Mouse (Mus musculus) heart, adult 2 months (tissue): ENCODE measurements at regions not wholly inside any gene's neighbourhood (a gene's known extent, or its start where the extent isn't known, plus 50 kb on each side); places are given as distances from the start of the nearest gene placed in this dataset.

Experiments
- DNase-seq, 2 experiments: peaks; one replicate each; pipeline ENCODE4 v3.0.0; 2021
- H3K27ac ChIP-seq: fragments of 200-600 bp; 2 replicates; pipeline ENCODE4 v1.8.1; 2022
- H3K27me3 ChIP-seq: fragments of 200-500 bp; 2 replicates; pipeline ENCODE4 v1.6.1; 2012; ENCODE audit warnings: mild to moderate bottlenecking, low read length, inconsistent platforms, mixed read lengths; ENCODE audit not compliant: control insufficient read depth, insufficient read depth
- H3K36me3 ChIP-seq: fragments of 200-500 bp; 2 replicates; pipeline ENCODE4 v1.6.1; 2012; ENCODE audit warnings: low read length, inconsistent platforms; ENCODE audit not compliant: control insufficient read depth, insufficient read depth
- H3K4me1 ChIP-seq: fragments of 200-500 bp; 2 replicates; pipeline ENCODE4 v1.6.1; 2011; ENCODE audit warnings: low read length; ENCODE audit not compliant: control insufficient read depth, insufficient read depth
- H3K4me3 ChIP-seq: fragments of 200-600 bp; 2 replicates; pipeline ENCODE4 v1.8.1; 2022
- H3K79me2 ChIP-seq: fragments of 200-500 bp; replicated peaks from 2 replicates; pipeline ENCODE4 v1.6.1; 2012; ENCODE audit warnings: mild to moderate bottlenecking, inconsistent platforms, low read length, moderate library complexity, mixed read lengths; ENCODE audit not compliant: control insufficient read depth, insufficient read depth
- H3K9ac ChIP-seq: fragments of 200-500 bp; 2 replicates; pipeline ENCODE4 v1.6.1; 2012; ENCODE audit warnings: low read depth, mild to moderate bottlenecking, control low read depth, inconsistent platforms, low read length, mixed read lengths
- CTCF ChIP-seq: fragments of 200-600 bp; IDR thresholded peaks from 2 replicates; pipeline ENCODE4 v1.8.1; 2022; ENCODE audit warnings: antibody characterized with exemption, mild to moderate bottlenecking, moderate library complexity
- EP300 ChIP-seq: fragments of 200-500 bp; IDR thresholded peaks from 2 replicates; pipeline ENCODE4 v1.6.1; 2011; ENCODE audit warnings: low read depth, low read length, control low read depth; ENCODE audit not compliant: insufficient read depth
- POLR2A ChIP-seq: fragments of 200-500 bp; IDR thresholded peaks from 2 replicates; pipeline ENCODE4 v1.6.1; 2011; ENCODE audit warnings: mild to moderate bottlenecking, low read depth, low read length, control low read depth; ENCODE audit not compliant: insufficient read depth
- WGBS: fragments of 180-500 bp; shearing (Covaris S2); methylation state at CpG from one replicate; pipeline ENCODE4 v1.1.7; 2018; 5-methylcytosine and 5-hydroxymethylcytosine counted together
- intact Hi-C: fragments of 180-260 bp; cut with DNase I; formaldehyde crosslinking; loops from one replicate; pipeline ENCODE4 v1.15.1; 2025

DNA sequence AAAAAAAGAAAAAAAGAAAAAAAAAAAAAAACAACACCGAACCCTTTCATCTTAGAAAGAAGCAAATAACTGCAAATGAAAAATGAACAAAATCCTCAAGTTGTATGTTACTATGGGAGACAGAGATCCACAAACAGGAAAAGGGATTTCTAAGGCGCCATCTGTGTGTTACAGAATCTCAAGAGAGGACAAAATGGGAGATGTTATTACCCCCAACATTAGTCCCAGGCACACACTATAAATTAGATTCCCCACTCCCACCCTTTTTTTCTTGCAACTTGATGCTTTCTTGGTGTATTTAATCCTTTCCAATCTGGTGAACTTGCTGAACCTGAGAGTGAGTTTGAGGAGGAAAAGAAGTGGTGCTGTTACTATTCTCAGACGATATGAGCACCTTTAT lies 149.4 kb upstream of the Arid2 start:
- no peak overlapping the region for H3K27ac ChIP-seq
- H3K27me3 ChIP-seq, result no peaks in the 10 kb centered on the region
- intact Hi-C loops, result no loop called here
- no peak overlapping the region for H3K4me3 ChIP-seq
- H3K79me2 ChIP-seq, result no peaks in the 10 kb centered on the region
- no peak for TF ChIP-seq CTCF
- no peak for TF ChIP-seq EP300
- no peak for TF ChIP-seq POLR2A
- H3K36me3 ChIP-seq, result no peaks in the 10 kb centered on the region
- no peak overlapping the region for H3K9ac ChIP-seq
- no peaks in the 10 kb centered on the region for H3K4me1 ChIP-seq
- no peak for DNase-seq
- WGBS, result 90% methylated on average over 3 of the region's 3 CpGs

DNA sequence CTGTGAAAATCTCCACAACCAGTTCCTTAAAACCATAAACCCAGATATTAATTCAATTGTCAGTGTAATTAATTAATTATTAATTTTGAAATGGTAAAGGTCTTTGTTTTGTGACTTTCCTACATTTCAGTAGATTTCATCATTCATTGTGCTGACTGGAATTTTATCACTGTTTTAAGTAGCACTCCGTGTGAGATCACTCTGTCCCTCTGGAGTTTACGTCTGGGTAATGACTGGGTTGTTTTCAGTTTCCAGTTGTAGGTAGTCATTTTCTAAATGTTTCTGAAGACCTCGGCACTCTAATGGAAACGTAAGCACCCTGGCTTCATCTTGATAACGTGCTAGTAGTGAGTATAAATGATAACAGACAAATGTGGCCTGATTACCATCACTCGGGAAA lies 133.8 kb upstream of the Arid2 start:
- H3K79me2 ChIP-seq, result no peaks in the 10 kb centered on the region
- no peaks in the 10 kb centered on the region for H3K27me3 ChIP-seq
- no peak overlapping the region for H3K27ac ChIP-seq
- H3K4me3 ChIP-seq, result no peak overlapping the region
- no peak overlapping the region for H3K9ac ChIP-seq
- no peaks in the 10 kb centered on the region; the same call in 1 of the 2 replicates for H3K4me1 ChIP-seq
- WGBS, result 59% methylated on average over 6 of the region's 6 CpGs
- no peak for TF ChIP-seq EP300
- TF ChIP-seq POLR2A, result no peak
- no peak for TF ChIP-seq CTCF
- no peaks in the 10 kb centered on the region for H3K36me3 ChIP-seq
- intact Hi-C loops, result no loop called here
- no peak for DNase-seq

DNA sequence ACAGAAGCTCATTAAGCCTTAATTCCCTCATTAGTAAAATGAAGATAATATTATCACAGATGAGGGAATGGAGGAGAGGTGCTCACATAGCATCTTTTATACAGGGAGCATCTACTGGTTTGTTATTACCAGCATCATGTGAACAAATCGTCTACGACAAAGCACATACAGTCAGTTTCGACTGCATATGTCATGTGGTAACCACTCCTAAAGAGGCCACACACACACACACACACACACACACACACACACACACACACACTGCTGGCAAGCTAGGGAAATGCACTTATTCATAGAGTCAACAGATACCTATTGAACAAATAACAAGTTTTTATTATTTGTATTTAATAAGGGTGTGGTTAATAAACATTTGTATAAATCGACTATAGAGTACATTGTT lies 129.0 kb upstream of the Arid2 start:
- no peaks in the 10 kb centered on the region for H3K79me2 ChIP-seq
- TF ChIP-seq CTCF (no peak), POLR2A (no peak), EP300 (no peak)
- WGBS, result 83% methylated on average over 4 of the region's 4 CpGs
- no peak for DNase-seq
- intact Hi-C loops, result no loop called here
- no peaks in the 10 kb centered on the region for H3K27me3 ChIP-seq
- H3K4me1 ChIP-seq, result no peaks in the 10 kb centered on the region
- H3K27ac ChIP-seq, result no peak overlapping the region
- no peaks in the 10 kb centered on the region for H3K36me3 ChIP-seq
- H3K9ac ChIP-seq, result no peak overlapping the region
- H3K4me3 ChIP-seq, result no peak overlapping the region

DNA sequence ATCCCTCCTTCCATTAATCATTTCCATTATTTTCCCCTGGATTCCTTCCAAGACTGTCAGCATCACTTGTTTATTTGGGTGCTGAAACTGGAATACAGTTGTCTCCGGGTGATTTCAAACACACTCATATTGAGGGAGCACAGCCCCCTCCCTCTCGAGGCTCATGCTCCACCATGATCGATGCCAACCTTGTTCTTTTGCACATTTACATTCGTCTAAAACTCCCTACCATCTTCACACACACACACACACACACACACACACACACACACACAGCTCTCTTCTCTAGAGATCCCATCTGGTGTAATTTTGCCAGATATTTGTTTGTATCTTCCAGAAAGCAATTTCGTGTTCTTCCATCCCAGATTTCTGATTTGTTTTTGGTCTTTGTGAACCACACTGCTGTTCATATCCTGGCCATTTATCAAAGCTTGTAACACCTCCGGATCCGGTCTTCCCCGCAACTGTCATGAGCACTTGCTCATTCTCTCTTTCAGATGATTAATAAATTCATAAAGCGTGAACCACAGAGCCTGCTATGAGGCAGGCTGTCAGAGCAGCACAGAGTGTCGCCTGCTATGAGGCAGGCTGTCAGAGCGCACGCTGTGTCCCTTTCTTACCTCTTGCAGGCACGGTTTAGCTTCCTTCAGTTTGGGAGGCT lies 122.4 kb upstream of the Arid2 start:
- 67% methylated on average over 13 of the region's 13 CpGs for WGBS
- Histone ChIP-seq H3K9ac (no peak overlapping the region), H3K79me2 (no peaks in the 10 kb centered on the region), H3K36me3 (no peaks in the 10 kb centered on the region), H3K4me3 (no peak overlapping the region), H3K4me1 (no peaks in the 10 kb centered on the region), H3K27me3 (no peaks in the 10 kb centered on the region), H3K27ac (no peak overlapping the region)
- intact Hi-C loops, result no loop called here
- no peak for TF ChIP-seq CTCF
- no peak for TF ChIP-seq EP300
- TF ChIP-seq POLR2A, result no peak
- no peak for DNase-seq

DNA sequence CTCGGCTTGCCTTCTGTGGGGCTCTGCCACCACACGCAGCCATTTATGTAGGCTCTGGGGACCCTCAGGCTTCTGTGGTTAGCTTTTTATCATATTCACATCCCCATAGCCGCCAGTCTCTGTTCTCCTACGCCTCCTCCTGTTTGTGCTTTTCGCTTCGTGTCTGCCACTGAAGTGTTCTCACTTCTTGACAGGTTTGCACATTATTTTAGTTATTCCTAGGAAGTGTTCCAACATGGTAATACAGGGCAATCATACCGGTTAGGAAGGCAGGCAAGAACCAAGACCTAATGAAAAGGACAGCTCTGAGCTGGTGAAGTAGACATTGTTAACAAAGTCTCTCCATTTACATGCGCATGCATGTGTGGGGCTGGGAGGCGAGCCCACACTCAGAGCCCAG lies 120.1 kb upstream of the Arid2 start:
- TF ChIP-seq EP300, result no peak
- no peak for TF ChIP-seq CTCF
- no peak for TF ChIP-seq POLR2A
- no peaks in the 10 kb centered on the region for H3K79me2 ChIP-seq
- H3K4me3 ChIP-seq, result no peak overlapping the region
- no peak overlapping the region for H3K27ac ChIP-seq
- no peaks in the 10 kb centered on the region for H3K36me3 ChIP-seq
- intact Hi-C loops, result no loop called here
- WGBS, result 88% methylated on average over 9 of the region's 9 CpGs
- H3K4me1 ChIP-seq, result no peaks in the 10 kb centered on the region
- no peak for DNase-seq
- 0 out of 2 replicates have a peak, but pooled peaks cover 1% of the 10 kb centered on the region for H3K27me3 ChIP-seq
- H3K9ac ChIP-seq, result no peak overlapping the region

DNA sequence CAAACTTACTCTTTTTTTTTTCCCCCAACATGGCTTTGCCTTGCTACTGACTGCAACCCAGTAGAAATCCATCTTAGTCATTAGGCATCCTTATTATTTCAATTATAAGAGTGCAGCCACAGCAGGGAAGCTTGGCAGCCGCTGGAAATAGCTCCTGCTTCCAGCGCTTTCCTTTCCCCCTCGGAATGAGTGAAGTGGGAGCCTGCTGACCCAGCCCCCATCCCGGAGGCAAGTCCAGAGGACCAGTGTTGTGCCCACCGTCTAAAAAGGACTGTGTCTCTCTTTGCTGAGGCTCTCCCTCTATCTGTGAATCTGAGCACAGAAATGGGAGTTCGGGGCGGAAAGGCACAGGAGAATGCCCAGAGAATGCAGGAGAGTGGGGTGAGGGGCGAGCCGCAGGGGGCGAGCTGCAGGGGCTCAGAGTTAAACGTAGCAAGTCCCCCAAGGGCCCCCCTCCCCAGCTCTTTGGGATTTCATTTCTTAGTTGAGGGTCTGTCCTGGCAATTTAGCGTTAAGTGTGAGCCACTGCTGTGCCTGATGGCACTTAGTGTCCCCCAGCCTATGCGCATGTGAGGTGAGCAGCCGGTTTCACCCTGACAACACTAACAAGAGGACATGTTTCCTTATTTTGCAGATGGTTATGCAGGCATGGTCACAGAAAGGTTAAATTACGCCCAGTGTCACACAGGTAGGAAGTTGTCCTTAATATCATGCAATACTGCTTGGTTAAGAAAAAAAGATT lies 117.4 kb upstream of the Arid2 start:
- intact Hi-C loops, result no loop called here
- Histone ChIP-seq H3K9ac (no peak overlapping the region), H3K4me3 (no peak overlapping the region), H3K27me3 (0 out of 2 replicates have a peak, but pooled peaks cover 1% of the 10 kb centered on the region), H3K4me1 (no peaks in the 10 kb centered on the region), H3K27ac (no peak overlapping the region), H3K36me3 (no peaks in the 10 kb centered on the region), H3K79me2 (no peaks in the 10 kb centered on the region)
- WGBS, result 21% methylated on average over 15 of the region's 15 CpGs
- no peak for TF ChIP-seq CTCF
- no peak for TF ChIP-seq EP300
- TF ChIP-seq POLR2A, result no peak
- DNase-seq, result no peak
